Mouse (Mus musculus) limb, embryonic 15.5 days (tissue): ENCODE measurements around the gene Fxr1. TPM values are rescaled to one million over a fixed set of nuclear protein-coding genes. Genes with fewer than 3 reads are reported as not detected.

Experiments used
- ATAC-seq: fragments of 200-750 bp; cut with Nextera tagmentation; 2 replicates; pipeline ENCODE4 v1.8.0; 2017; ENCODE audit warnings: low read depth, moderate TSS enrichment; ENCODE audit not compliant: insufficient number of reproducible peaks, low FRiP score, low TSS enrichment
- H3K27ac ChIP-seq: fragments of 300-500 bp; sonication (generic); 2 replicates; pipeline ENCODE4 v1.5.1; 2015; ENCODE audit warnings: moderate library complexity, mild to moderate bottlenecking, inconsistent platforms
- H3K27me3 ChIP-seq: fragments of 300-500 bp; sonication (generic); 2 replicates; pipeline ENCODE4 v1.6.1; 2015; ENCODE audit warnings: inconsistent platforms
- H3K36me3 ChIP-seq: fragments of 300-500 bp; sonication (generic); 2 replicates; pipeline ENCODE4 v1.6.1; 2015; ENCODE audit warnings: inconsistent platforms
- H3K4me1 ChIP-seq: fragments of 300-500 bp; sonication (generic); 2 replicates; pipeline ENCODE4 v1.6.1; 2015; ENCODE audit warnings: inconsistent platforms
- H3K4me2 ChIP-seq: fragments of 300-500 bp; sonication (generic); 2 replicates; pipeline ENCODE4 v1.6.1; 2015; ENCODE audit warnings: mild to moderate bottlenecking, inconsistent platforms
- H3K4me3 ChIP-seq: fragments of 300-500 bp; sonication (generic); 2 replicates; pipeline ENCODE4 v1.5.1; 2015; ENCODE audit warnings: mild to moderate bottlenecking, inconsistent platforms
- H3K9ac ChIP-seq: fragments of 300-500 bp; sonication (generic); 2 replicates; pipeline ENCODE4 v1.6.1; 2015; ENCODE audit warnings: inconsistent platforms
- H3K9me3 ChIP-seq: fragments of 300-500 bp; sonication (generic); 2 replicates; pipeline ENCODE4 v1.6.1; 2016; ENCODE audit warnings: inconsistent platforms
- WGBS: fragments of 180-500 bp; shearing (Covaris S2); methylation state at CpG from one replicate; pipeline ENCODE4 v1.1.7; 2015; 5-methylcytosine and 5-hydroxymethylcytosine counted together
- polyA plus RNA-seq: library from polyadenylated mRNA; unstranded; fragments of >200 nt; fragmentation: Nextera tagmentation; extraction: Ambion mirVana; gene quantifications from 2 replicates; pipeline ENCODE4 v1.2.1, GENCODE M21; 2015

Gene Fxr1
- polyA plus RNA-seq, 1 experiment from 2014 or later: 54.0 TPM

DNA sequence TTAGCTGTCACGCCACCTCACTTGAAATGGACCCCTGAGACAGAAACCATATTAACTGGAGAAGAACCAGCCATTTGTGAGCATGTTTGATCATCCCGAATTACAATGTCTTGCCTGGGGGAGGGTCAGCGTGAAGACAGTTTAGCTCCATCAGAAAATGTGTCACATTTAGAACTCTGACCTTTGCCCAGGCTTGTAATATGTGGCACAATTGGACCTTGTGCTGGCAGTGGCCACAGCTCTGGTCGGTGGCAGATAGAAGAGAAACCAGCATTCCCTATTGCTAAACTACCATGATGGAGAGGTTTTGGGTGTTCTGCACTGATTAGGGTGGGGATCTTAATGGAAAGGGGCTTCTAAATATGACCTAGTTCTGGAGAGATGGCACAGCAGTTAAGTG, 100.1 kb downstream of the Fxr1 start:
- H3K36me3 ChIP-seq: no peaks in the 10 kb centered on the region
- ATAC-seq: no peak
- 77% methylated on average over 4 of the region's 4 CpGs for WGBS
- H3K4me3 ChIP-seq: no peak overlapping the region
- H3K27me3 ChIP-seq: no peaks in the 10 kb centered on the region
- H3K9me3 ChIP-seq: no peaks in the 10 kb centered on the region
- no peak overlapping the region for H3K9ac ChIP-seq
- H3K27ac ChIP-seq: no peak overlapping the region
- H3K4me2 ChIP-seq: no peak overlapping the region
- H3K4me1 ChIP-seq: no peaks in the 10 kb centered on the region

Other genes with a start within 250 kb of the Fxr1 start
- gene Ttc14, start 220.1 kb upstream of the Fxr1 start, polyA plus RNA-seq: 56.6 and 69.1 TPM in 2 replicates
- 2.8 and 3.3 TPM in 2 replicates for gene Ccdc39, start 175.6 kb upstream of the Fxr1 start, polyA plus RNA-seq
- gene Dnajc19, start 61.4 kb downstream of the Fxr1 start, polyA plus RNA-seq: 98.8 and 115 TPM in 2 replicates